Mouse (Mus musculus): ENCODE results near the gene Pigs.

Gene Pigs

DNA sequence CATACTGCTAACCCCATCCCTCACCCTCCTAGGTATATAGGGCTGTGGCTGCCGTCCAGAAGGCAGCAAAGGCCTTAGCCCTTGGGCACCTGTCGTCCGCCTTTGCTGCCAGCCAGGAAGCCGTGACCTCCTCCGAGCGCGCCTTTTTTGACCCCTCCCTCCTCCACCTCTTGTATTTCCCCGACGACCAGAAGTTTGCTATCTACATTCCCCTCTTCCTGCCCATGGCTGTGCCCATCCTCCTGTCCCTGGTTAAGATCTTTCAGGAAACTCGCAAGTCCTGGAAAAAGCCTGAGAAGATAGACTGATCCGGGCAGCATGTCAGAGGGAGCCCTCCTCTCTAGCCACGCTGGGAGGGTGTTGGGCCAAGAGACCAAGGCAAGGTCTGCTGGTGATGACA lies 13.5 kb downstream of the Pigs start:
- no peak for DNase-seq

DNA sequence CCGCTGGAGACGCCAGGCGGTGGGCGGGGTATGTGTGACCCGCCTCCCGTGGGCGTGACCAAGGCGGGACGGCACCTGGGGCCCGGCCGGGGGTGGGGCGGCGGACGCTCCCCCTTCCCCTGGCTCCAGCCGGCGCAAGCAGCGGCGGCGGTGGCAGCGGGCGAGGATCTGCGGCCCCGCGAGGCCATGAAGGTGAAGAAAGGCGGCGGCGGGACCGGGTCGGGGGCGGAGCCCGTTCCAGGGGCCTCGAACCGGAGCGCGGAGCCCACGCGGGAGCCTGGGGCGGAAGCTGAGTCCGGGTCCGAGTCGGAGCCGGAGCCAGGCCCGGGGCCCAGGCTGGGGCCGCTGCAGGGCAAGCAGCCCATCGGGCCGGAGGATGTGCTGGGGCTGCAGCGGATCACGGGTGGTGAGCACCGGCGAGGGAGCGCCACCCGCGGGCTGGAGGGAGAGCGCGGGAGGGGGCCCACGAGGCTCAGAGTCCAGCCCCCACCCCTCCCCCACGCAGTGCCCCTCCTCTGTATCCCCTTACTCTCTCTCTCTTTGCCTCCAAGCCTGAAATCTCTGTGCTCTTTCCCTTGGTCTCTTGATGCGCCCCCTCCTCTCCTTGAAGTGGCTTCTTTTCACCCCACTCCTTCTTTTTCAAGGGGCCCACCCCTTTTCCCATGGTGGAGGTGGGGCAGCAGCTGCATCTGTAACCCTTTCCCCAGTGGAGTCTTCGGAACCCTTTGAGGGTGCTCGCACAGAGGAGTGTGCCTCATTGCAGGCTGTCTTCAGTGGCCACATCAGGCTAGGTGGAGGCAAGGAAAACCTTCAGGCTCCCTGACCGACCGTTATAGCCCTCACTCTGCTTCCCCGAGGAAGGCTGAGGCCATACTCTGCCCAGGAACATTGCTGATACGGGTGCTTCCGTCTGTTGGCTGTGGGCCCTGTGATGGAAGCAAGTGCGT lies 15.4 kb downstream of the Pigs start, which contains the start of gene Unc119:
Unc119 (plus strand) TSS at position 102 of the 947 bp plus-strand sequence.
- DNase-seq, result peak; percentile 86

DNA sequence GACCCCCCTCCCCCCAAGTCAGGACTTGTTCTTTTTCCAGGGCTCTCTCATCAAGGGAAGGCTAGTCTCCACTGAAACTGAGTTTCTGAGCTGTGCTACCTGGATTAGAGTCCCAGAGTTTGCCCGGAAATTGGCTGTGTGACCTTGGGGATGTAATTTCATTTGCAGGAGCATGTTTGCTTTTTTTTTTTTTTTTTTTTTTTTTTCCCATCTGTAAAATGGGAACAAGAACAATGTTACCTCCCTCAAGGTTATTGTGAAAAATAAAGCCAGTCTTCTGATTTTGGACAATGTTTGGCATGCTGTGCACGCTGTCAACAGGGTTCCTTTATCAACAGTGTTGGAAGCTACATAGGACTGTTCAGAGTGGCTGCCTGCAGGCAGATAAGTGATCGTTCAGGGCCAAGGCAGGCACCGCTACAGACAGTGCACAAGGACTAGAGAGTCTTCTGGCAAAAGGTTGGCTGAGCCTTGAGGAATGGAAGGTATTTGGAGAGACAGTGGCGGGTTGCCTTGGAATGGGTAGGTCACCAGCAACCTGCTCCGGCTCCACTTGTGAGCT lies 16.2 kb downstream of the Pigs start:
- no peak for DNase-seq

DNA sequence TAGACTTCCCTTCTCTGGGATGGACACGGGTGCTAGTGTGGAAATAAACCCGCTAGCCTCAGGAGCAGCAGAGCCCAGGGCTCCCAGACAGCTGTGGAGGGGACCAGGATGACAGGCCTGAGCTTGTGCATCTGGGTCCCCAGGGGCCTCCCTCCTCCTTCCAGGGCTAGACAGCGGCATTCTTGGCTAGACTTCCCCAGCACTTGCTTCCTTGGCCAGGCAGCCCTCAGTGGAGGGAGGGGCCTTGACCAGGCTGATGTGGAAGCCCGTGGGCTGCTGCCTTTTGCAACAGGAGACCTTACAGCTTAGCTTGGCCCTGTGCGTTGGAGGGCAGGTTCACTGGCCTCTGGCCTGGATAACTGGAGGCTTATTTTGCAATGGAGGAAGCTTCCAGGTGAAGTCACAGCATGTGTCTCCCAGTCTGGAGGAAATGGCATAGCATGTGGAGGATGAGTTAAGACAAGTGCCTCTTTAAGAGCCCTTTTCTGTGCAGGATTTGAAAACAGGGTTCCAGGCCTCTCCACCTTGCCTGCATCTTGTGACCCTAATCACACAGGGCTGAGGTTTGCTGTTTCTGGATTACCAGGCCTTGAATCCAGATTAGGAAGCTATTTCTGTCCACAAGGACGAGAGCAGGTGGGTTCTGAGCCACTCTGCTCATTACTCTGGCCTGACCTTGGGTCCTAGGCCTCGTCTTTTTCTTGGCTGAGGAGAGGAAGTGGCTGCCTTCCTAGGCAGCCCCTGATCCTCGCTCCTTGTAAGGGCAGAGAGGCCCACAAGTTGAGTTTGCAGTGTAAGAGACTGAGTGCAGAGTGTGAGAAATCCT lies 16.9 kb downstream of the Pigs start:
- DNase-seq, result no peak

DNA sequence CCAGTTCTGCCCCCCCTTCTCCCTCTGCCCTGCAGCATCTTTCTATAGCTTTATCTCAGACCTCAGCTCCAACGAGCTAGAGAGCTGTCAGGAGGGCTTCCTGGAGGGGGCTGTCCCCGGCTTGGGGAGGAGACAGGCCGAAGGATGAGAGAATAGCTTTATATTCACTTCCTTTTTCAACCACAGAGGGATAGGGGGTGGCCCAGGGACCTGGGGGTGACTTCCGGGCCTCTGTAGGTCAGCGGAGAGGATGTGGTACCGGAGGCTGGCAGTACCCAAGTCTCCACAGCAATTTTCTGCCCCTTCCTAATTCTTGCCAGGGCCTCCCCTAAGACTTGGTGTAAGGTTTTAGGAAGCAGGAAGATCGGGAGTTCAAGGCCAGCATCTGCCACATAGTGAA lies 17.6 kb downstream of the Pigs start:
- peak; percentile 55 for DNase-seq

DNA sequence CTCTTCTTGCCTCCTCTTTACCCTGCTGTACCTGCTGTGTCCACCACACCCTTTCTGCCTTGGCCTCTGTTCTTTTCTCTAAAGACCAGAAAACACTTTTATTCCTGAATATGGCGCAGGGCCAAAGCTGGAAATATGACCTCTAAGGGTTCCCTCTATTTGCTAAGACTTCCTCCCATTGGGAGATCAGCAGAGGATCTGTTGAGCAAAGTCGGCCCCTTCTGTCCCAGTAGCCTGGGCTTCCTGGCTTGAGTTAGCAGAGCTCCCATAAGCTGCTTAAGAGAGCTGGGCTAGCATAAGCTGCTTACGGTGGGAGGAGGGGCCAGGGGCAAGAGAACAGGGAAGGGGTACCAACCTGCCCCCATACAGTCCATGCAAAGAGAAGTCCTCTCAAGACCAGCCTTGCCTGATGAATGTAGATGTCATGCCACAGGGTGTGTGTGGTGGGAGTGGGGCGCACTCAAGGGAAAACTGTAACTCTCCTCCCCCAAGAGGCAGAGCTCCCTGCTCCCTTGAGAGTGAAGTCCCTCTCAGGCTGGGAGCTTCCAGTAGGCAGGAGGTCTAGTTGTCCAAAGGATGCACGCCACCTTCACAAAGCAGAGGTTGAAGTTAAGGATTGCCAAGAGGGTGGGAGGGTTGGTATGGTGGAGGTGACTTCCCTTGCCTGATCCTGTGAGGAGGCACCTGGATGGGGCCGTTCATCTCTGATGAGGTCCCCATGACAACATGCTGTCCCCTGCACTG lies 18.3 kb downstream of the Pigs start:
- DNase-seq, result no peak

DNA sequence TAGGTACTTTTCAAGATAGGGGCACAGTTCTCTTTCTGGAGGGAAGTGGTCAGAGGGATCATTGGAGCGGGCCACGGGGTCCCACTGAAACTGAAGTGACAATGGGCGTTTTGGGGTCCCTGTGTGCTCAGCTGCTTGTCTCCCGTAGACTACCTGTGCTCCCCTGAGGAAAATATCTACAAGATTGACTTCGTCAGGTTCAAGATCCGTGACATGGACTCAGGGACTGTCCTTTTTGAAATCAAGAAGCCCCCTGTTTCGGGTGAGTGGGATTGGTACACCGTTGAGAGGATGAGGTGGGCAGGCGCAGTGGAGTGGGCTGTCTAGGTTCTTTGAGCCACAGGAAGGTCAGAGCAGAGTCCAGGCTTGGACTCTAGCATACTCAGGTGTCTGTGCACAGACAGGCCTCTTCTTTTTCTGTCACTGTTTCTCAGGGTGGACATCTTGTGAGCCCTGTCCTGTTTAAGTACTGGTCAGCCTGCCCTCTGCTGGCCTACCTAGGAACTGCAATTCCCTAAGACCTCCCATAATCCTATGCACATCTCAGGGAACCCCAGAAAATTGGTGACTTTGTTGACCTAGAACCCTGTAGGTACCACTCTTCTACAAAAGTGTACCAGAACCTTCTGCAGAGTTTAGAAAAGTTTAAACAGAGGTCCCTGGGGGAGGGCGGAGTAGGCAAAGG lies 19.0 kb downstream of the Pigs start:
- DNase-seq, result peak; percentile 70

DNA sequence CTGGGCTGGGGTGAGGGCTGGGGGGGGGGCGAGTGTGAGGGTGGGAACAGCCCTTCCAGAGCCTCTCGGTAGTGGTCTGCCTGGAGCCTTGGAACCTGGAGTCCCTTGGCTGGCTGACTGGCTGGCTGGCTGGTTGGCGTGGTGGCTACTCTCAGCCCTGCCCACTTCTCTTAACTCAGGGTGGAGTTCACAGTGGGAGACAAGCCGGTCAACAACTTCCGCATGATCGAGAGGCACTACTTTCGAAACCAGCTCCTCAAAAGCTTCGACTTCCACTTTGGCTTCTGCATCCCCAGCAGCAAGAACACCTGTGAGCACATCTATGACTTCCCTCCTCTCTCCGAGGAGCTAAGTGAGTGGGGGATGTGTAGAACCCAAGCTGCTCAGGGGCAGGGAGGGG lies 19.7 kb downstream of the Pigs start:
- no peak for DNase-seq

DNA sequence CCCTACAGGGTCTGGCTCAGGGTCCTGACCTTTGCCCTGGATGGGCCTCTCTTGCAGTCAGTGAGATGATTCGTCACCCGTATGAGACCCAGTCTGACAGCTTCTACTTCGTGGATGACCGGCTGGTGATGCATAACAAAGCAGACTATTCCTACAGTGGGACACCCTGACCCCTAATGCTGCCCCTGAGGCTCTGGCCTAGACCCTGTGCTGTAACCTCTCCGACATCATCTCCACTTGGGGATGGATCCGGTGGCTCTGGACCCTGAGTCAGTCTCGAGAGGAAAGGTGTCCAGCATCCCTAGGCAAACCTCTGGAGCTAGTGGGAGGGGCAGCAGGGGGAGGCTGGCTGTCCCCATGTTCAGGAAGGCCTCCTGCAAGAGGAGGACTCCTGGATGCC lies 20.3 kb downstream of the Pigs start:
- no peak for DNase-seq

DNA sequence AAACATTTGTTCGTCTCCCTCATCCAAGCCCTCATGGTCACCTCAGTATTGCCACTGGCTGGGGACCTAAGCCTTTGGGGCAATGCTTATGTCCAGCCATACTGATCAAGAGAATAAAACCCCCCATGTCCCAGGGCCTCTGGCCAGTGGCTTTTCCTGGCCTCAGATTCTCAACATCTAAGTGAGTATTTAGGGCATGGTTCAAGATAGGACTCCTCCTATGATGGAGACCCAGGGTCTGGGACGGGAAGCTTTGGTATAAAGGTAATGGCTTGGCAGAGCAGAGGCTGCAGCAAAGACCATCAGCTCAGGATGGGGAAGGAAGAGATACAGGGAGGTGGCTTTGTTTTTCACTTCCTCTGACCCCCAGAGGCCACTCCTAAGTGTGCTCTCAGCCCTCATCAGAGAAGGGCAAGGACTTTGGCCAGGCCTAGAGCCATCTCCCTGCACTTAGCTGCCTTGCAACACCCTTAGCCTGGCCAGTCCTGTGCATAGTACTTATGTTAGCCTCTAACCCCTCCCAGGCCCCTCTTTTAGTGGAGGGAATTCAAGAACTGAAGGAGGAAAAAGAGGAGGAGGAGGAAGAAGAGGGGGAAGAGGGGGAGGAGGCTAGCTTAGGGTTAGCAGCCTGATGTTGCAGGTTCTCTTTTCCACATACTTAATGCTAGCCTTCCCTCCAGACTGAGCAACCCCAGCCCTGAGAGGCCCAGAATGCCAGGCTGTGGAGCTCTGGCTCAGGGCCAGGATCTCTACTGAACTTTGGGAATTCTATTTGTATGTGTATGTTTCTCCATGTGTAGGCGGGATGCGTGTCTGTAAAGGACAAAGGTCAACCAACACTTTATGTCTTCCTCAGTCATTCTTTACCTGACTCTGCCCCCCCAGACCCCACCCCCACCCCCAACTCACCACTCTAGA lies 21.5 kb downstream of the Pigs start:
- DNase-seq, result no peak

DNA sequence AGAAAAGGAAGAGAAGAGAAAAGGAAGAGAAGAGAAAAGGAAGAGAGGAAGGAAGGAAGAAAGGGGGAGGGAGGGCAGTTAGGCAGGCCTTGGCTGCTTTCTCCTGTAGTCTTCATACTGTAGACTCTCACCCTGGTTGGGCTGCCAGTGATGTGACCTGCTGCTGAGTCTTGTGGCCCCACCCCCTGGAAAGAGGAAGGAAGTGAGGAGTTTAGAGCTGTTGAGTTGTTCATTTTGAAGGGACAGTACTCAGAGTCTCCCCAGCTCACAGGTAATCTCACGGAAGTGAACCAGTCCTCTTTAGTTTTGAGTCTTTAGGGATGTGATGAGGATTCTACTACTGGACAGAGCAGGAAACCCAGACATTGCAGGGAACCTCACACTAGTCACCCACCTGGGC lies 24.9 kb downstream of the Pigs start:
- DNase-seq, result no peak

DNA sequence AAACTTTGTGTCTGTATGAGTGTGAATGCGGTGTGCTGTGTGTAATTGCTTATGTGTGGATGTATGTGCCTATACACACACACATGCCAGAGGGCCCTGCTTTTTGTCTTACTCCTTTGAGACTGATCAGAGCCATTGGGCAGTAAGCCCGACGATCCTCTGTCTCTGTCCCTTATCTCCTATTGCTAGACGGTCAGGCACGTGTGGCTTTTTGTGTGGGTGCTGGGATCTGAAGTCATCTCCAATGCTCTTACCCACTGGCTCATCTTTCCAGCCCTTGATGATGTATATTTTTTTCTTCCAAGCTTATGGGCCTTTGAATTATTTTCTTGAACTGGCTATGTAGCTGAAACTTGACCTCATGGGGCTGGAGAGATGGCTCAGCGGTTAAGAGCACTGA lies 26.7 kb downstream of the Pigs start:
- no peak for DNase-seq

DNA sequence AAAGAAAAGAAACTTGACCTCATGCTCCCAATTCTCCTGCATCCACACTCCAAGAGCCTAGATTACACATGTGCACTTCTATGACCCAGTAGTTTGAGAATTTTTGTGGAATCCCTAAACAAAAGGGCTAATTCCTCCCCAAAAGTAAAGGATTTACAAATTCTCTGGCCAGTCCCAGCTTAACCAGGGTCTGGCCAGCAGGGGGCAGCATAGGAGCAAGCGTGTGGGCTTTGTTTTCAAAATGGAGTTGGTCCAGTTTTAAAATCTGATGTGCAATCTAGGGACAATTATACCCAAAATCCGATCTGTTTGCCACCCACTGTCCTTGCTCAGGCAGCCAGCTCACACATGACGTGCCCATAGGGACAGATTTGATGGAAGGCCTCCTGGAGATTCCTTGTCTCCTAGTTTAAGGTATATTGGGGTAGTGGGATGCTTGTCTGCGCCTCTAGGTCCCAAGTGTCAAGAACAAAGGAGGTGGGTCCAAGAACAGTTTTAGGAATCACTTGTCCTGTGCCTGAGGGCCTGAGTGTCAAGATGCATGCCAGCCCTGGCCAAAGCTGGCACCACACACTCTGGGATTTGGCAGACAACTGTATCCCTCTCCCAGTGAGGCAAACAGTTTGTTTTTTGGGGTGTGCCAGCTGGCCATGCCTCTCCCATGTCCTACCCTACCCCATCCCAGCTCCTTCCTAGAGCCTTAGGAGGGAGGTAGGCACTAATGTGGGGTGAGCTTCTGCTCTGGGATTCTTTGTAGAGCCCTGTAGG lies 27.4 kb downstream of the Pigs start:
- DNase-seq, result peak; percentile 60

DNA sequence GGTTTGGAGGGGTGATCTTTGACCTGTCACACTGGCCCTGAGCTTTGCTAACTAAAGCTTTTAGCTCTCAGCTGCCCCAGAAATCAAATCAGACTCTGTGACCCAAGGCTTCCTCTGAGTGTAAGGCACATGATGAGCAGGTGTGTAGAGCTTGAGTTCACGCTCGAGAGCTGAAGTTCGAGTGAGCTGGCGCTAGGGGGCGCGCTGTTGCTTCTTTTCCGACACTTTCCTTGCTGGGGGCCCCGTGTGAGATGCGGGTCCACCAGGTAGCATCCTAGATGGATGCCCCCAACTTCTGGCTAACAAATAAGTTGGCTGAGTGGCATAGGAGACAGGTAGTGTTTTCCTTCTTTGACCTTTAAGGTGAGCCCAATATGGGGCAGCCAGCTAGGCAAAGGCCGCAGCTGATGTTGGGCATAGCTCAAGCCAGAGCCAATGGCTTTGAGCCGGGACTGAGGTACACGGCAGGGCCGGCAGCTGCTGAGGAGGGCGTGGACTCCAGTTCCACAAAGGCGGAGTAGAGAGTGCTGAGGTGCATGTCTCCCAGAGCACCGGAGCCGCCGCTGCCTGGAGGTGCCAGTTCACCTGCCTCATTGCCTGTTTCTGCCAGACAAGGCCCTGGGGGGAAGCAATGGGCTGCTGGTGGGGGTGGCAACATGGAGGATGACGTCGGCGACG lies 30.3 kb downstream of the Pigs start:
- DNase-seq, result peak; percentile 63

DNA sequence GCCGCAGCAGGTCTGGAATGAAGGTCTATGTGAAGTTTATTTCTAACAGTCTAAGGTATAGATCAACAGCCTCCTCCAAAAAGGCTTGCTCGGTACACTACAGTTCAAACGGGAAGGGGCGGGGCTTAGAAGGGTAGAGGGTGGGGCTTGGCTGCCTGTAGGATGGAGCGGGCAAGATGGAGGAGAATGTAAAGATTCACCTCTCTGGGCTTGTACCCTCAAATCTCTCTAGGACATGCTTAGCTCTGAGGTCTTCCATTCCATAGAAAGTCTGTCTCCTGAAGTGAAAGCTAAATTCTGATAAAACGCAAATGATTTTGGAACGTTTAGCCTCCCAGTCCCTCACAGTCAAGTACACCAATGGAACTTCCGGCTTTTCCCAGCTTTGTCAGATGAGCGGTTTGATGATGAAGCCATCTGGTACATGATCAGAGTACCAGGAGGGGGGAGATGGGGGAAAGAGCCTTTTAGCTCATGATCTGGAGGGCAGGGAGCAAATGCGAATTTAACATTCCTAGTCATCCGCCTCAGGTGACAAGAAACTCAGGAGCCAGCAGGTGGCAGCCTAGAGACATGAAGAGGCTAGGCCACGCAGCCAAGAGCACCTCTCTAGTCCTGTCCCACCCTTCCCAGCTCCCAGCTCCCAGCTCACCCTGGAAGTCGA lies 32.0 kb downstream of the Pigs start:
- DNase-seq, result peak; percentile 76

DNA sequence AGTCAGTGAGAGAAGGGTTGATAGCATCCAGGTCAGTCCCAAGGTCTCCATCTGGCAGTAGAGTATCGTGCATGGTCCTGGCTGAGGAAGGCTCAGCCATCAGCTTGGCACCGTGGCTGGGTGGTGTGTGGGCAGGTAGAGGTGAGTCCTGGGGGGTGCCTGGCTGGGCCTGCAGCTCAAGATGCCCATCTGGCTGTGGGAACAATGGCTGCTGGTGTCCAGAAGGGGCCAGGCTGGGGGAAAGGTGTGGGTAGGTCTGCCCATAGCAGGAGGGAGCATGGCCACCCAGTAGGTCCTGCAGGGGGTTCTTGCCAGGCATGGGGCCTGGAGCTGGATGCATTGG lies 32.5 kb downstream of the Pigs start:
- DNase-seq, result no peak

DNA sequence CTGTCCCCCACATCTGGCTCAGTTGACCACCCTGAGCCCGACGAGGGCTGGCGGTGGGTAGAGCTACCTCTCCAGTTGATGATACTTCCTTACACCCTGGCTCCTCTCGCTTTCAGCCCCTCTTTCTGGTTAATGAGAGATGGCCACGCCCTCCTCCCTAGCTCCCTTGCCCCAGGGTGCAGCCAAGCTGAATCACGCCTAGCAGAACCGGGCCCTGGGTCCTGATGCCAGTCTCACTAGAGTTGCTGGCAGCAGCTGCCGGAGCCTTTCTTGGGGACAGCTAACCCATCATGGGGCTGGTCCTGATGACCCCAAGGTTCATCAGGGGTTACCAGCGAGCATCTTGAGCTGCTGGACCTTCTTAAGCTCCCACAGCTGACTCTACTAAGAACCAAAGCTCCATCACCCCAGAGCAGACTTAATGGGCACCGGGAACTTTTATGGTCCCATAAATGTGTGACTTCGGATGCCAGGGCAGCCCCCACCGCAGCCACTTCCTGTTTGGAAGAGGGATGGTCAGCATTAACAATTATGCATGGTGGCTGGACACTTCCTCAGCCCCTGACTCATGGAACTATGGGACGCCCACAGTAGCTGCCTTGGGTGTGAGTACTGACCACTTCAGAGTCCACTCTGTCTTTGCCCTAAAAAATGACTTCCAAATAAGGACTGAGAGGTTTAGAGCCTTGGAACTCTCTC lies 35.2 kb downstream of the Pigs start:
- DNase-seq, result no peak

DNA sequence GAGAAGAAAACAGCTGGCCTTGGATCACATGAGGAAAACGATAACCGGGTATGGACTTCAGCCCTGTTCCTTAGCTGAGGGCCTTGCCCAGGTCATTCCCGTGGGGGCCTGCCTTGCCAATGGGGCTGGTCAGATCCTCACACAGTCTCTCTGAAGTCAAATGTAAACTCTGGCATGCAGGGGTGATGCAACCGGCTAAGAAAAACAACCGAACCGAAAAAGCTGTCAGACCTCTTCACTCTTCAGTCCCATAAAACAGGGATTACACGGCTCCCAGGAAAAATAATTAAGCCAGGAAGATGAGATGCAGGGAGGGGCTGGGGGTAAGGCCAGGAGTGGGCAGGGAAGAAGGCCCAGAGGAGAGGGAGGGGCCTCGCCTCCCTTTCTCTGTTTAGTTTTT lies 35.9 kb downstream of the Pigs start:
- DNase-seq, result no peak

All from thymus, postnatal 25 days (tissue).